Mouse (Mus musculus): Measurements from ENCODE around the gene Olfr871. TPM values are rescaled to one million over a fixed set of nuclear protein-coding genes. Genes with fewer than 3 reads are reported as not detected.
"Not testable (repeated sequence)": the region's sequence is repeated elsewhere in the genome, so short reads cannot be mapped to it uniquely, and the experiment has no call there.

The Olfr871 gene
- polyA plus RNA-seq (2015; fragmentation: Nextera tagmentation; extraction: Ambion mirVana), result not detected in 2 replicates

DNA sequence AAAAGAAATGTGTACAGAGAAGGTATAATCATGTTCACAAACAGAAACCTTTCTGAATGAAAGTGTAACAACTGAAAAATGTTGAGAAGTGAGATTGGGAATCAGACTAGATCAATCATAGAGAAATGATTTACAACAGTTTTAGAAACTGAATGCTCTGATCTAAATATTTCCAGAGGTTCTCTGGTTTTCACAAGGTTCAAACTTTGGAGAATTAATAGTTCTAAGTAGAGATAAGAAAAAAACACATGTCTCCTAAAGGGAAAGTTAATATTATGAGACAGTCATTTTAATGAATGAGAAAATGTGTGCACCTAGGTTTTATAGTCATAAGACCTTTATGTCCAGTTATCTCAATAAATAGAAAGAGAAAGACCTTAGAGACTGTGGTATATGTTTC, at the start of gene Olfr871:
Gene Olfr871, plus strand, starts transcription at position 301 of the 400 bp plus-strand sequence.
- H3K27me3 ChIP-seq, result no peaks in the 10 kb centered on the region
- no peaks in the 10 kb centered on the region for H3K4me1 ChIP-seq
- no peaks in the 10 kb centered on the region for H3K36me3 ChIP-seq
- ATAC-seq (ENCODE audit: low FRiP score, low read depth), result no peak
- H3K27ac ChIP-seq, result no peak within 1 kb of the TSS
- H3K4me3 ChIP-seq, result no peak within 1 kb of the TSS
- 0 out of 2 replicates have a peak, but pooled peaks cover 5% of the 10 kb centered on the region for H3K9me3 ChIP-seq
- H3K9ac ChIP-seq, result no peak within 1 kb of the TSS
- H3K4me2 ChIP-seq (replicated peaks), result no peak within 1 kb of the TSS

DNA sequence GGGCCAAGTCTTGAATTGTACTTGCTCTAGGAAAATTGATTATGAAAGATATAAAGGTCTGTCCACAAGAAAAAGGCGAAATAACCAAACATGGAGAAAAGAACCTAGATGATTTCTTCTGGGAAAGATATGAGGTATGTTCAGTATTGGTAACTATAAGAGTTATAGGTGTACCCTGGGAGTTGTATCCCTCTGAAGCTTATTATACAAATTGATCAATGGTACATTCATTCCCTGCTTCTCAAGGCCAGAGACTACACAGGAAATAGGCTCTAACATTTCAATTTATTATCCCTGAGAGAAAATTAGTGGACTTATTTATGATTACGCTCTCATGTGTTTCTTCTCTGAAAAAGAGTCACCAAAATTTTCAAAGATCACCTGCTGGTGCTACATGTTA, 38.0 kb upstream of the Olfr871 start, which contains the start of gene Olfr870:
Gene Olfr870, minus strand, starts transcription at position 101 of the 400 bp plus-strand sequence.
- Histone ChIP-seq H3K27me3 (no peaks in the 10 kb centered on the region), H3K27ac (no peak within 1 kb of the TSS), H3K4me1 (no peaks in the 10 kb centered on the region), H3K4me2 (replicated peaks) (no peak within 1 kb of the TSS), H3K4me3 (no peak within 1 kb of the TSS), H3K9me3 (peaks cover 11% of the 10 kb centered on the region; the same call in 1 of the 2 replicates), H3K36me3 (no peaks in the 10 kb centered on the region), H3K9ac (no peak within 1 kb of the TSS)
- ATAC-seq (ENCODE audit: low FRiP score, low read depth), result no peak
- 71% methylated on average over 2 of the region's 2 CpGs for WGBS

DNA sequence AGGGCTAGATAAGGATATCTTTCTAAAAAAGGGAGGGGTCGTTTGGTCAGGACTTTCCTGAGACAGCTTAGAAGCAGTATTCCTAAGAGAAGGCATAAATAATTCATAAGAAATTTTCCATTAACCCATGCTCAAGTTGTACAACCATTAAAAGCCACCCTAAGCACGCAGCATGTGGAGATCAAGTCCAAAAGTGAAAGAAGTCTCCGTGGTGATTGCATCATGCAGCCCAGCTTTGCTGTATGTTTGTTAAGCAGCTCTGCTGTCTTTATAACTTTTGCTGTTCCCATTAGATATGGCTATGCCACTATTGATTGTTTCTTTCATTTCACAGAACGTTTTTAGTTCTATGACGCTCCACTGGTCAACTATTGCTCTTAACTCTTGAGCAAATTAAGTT, 32.5 kb upstream of the Olfr871 start:
- H3K27me3 ChIP-seq, result no peaks in the 10 kb centered on the region
- H3K9me3 ChIP-seq, result peaks cover 25% of the 10 kb centered on the region
- 66% methylated on average over 5 of the region's 5 CpGs for WGBS
- H3K9ac ChIP-seq, result no peak overlapping the region
- no peak overlapping the region for H3K4me2 ChIP-seq (replicated peaks)
- no peak for ATAC-seq (ENCODE audit: low FRiP score, low read depth)
- H3K4me3 ChIP-seq, result no peak overlapping the region
- H3K4me1 ChIP-seq, result no peaks in the 10 kb centered on the region
- no peak overlapping the region for H3K27ac ChIP-seq
- no peaks in the 10 kb centered on the region for H3K36me3 ChIP-seq

DNA sequence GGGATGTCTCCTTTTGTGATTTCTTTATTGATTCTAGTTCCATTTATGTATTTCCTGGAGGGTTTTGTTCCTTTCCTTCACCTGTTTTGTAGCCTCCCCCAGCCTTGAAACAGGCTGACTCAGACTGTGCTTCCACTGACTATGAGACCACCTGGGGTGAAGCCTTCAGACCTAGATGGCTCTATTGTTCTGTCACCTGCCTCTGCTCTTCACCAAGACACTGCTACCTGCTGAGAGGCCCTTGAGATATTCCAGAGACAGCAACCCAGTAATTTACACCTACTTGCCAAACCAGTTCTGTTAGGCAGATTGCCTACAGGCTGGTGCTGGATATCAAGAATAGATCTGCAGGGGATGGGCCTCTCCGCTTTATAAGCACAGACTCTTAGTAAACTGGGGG, 9.9 kb upstream of the Olfr871 start:
- Histone ChIP-seq H3K9ac (no peak overlapping the region), H3K36me3 (no peaks in the 10 kb centered on the region), H3K4me1 (no peaks in the 10 kb centered on the region), H3K27me3 (no peaks in the 10 kb centered on the region), H3K27ac (no peak overlapping the region), H3K4me3 (no peak overlapping the region), H3K9me3 (peaks cover 13% of the 10 kb centered on the region; the same call in 1 of the 2 replicates), H3K4me2 (replicated peaks) (no peak overlapping the region)
- no peak for ATAC-seq (ENCODE audit: low FRiP score, low read depth)
- 62% methylated on average over 1 of the region's 1 CpGs for WGBS

DNA sequence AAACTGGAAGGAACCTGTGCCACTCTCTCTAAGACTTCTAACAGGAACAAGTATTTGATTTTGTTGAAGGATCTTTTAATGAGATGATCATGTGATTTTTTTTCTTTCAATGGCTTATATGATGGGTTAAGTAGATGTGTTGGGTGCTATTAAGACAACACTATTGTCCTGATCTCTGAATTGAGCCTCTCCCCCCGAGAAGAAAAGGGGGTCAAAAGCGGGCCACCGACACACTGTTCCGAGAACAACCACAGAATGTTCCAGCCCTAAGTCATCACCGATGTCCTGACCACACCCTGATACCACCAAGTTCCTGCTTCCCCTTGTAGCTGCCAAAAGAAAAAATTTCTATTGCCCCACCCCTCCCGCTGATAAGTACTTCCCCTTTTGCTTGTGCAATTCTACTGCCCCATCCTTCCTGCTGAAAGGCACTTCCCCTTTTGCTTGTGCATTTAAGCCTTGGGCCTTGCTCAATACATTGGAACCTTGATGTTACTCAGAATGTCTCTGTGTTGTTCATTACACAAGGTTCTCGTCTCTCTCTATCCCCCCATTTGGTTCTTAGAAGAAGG, 8.5 kb upstream of the Olfr871 start:
- not testable (repeated sequence) for H3K4me1 ChIP-seq; H3K36me3 ChIP-seq; H3K4me2 ChIP-seq (replicated peaks); H3K27ac ChIP-seq; H3K9ac ChIP-seq; H3K27me3 ChIP-seq; H3K4me3 ChIP-seq; ATAC-seq (ENCODE audit: low FRiP score, low read depth)
- 91% methylated on average over 7 of the region's 7 CpGs for WGBS
- peaks cover 15% of the 10 kb centered on the region; the same call in 1 of the 2 replicates for H3K9me3 ChIP-seq

DNA sequence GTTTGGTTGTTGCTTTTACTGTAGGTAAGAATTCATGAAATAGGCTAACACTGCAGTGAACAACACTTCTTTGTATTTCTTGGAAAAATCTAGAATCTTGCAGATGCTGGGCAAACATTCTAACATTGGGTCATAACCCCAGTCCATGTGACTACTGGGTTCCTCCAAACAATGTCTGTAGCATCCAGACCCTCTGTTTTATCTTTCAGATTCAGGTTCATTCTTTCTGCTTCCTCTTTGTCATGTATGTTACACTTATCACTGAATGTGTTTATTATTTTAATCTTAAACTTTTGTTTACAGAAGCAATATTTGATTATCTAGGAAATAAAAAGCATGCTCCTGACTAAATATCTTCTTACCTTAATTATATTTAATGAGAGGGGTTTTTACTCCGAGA, 1.2 kb upstream of the Olfr871 start:
- ATAC-seq (ENCODE audit: low FRiP score, low read depth), result no peak
- WGBS, result 44% methylated on average over 1 of the region's 1 CpGs

DNA sequence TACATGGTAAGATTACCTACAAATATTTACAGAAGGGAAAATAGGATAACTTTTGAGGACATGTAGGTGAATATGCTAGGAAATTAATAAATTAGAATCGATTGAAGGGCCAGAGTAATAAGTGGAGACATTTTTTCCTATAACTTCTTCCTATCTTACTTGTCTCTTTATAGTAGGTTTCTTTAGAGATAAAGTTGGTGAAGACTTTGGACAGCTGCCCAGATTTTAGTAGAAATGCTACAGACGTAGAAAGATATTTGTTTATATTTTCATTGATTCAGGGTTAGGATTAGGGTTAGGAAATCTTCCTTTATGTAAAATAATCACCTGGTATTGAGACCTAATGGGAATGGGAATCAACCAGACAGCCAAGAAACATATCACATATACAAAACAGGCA, 530 bp upstream of the Olfr871 start:
- Histone ChIP-seq H3K4me3 (no peak overlapping the region), H3K4me1 (no peaks in the 10 kb centered on the region), H3K9ac (no peak overlapping the region), H3K27me3 (no peaks in the 10 kb centered on the region), H3K27ac (no peak overlapping the region), H3K4me2 (replicated peaks) (no peak overlapping the region), H3K9me3 (0 out of 2 replicates have a peak, but pooled peaks cover 6% of the 10 kb centered on the region), H3K36me3 (no peaks in the 10 kb centered on the region)
- ATAC-seq (ENCODE audit: low FRiP score, low read depth), result no peak
- WGBS, result 69% methylated on average over 2 of the region's 2 CpGs

More for the DNA sequence above, 1.2 kb upstream of the Olfr871 start:
- no peak overlapping the region for H3K4me2 ChIP-seq (replicated peaks)
- H3K9me3 ChIP-seq, result 0 out of 2 replicates have a peak, but pooled peaks cover 6% of the 10 kb centered on the region
- H3K36me3 ChIP-seq, result no peaks in the 10 kb centered on the region
- no peaks in the 10 kb centered on the region for H3K4me1 ChIP-seq
- H3K4me3 ChIP-seq, result no peak overlapping the region
- no peak overlapping the region for H3K27ac ChIP-seq
- H3K27me3 ChIP-seq, result no peaks in the 10 kb centered on the region
- H3K9ac ChIP-seq, result no peak overlapping the region

DNA sequence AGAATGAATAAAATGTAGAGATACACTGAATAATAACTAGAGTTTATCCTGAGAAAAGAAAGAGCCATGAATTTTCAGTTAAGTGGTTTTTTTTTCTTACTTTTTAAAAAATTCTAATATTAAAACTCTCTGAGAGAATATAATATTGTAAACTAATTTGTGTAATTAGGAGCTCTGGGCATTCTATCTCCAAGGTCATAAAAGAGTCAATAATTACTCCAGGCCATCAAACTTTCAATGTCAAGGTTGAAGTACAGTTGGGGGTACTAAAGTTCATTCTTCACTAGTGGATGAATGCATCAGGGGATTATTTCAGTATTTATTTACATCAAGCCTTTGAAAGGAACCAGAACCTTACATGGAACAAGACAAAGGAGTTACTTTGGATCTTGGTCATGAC, 24.8 kb downstream of the Olfr871 start, which contains the start of gene Olfr872:
Gene Olfr872, plus strand, starts transcription at position 301 of the 400 bp plus-strand sequence.
- no peaks in the 10 kb centered on the region for H3K36me3 ChIP-seq
- no peaks in the 10 kb centered on the region for H3K27me3 ChIP-seq
- no peak for ATAC-seq (ENCODE audit: low FRiP score, low read depth)
- no peak within 1 kb of the TSS for H3K27ac ChIP-seq
- H3K4me2 ChIP-seq (replicated peaks), result no peak within 1 kb of the TSS
- H3K4me3 ChIP-seq, result no peak within 1 kb of the TSS
- no peaks in the 10 kb centered on the region; the same call in 1 of the 2 replicates for H3K9me3 ChIP-seq
- no peak within 1 kb of the TSS for H3K9ac ChIP-seq
- H3K4me1 ChIP-seq, result no peaks in the 10 kb centered on the region

DNA sequence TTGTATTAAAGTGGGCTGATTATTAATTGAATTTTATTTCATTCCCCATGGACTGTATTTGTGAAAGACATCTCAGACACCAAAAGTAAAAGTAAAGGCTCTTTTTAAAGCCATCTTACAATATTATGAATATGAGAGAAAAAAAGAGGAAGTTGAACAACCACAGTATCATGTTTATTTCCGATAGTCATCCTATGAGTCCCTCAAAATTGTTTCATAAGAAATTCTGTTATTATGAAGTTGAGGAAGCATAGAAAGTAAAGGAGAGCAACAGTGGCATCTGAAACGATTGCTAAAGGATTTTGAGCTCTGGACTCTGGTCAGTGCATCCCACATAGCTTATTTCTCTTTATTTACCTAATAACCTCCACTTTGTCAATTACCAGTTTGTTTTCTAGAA, 25.4 kb downstream of the Olfr871 start:
- no peak for ATAC-seq (ENCODE audit: low FRiP score, low read depth)
- no peaks in the 10 kb centered on the region; the same call in 1 of the 2 replicates for H3K9me3 ChIP-seq
- no peak overlapping the region for H3K4me2 ChIP-seq (replicated peaks)
- H3K4me1 ChIP-seq, result no peaks in the 10 kb centered on the region
- no peak overlapping the region for H3K9ac ChIP-seq
- no peak overlapping the region for H3K27ac ChIP-seq
- H3K36me3 ChIP-seq, result no peaks in the 10 kb centered on the region
- H3K27me3 ChIP-seq, result no peaks in the 10 kb centered on the region
- no peak overlapping the region for H3K4me3 ChIP-seq
- WGBS, result 73% methylated on average over 2 of the region's 2 CpGs

Other genes with a start within 250 kb of the Olfr871 start
- not detected in 2 replicates for gene Olfr866, start 184.2 kb upstream of the Olfr871 start, polyA plus RNA-seq (2015; fragmentation: Nextera tagmentation; extraction: Ambion mirVana)
- not detected in 2 replicates for gene Olfr867, start 154.6 kb upstream of the Olfr871 start, polyA plus RNA-seq (2015; fragmentation: Nextera tagmentation; extraction: Ambion mirVana)
- not detected in 2 replicates for gene Olfr868, start 113.6 kb upstream of the Olfr871 start, polyA plus RNA-seq (2015; fragmentation: Nextera tagmentation; extraction: Ambion mirVana)
- not detected in 2 replicates for gene Olfr869, start 83.2 kb upstream of the Olfr871 start, polyA plus RNA-seq (2015; fragmentation: Nextera tagmentation; extraction: Ambion mirVana)
- gene Olfr870, start 38.1 kb upstream of the Olfr871 start, polyA plus RNA-seq (2015; fragmentation: Nextera tagmentation; extraction: Ambion mirVana), result not detected in 2 replicates
- not detected in 2 replicates for gene Olfr872, start 24.9 kb downstream of the Olfr871 start, polyA plus RNA-seq (2015; fragmentation: Nextera tagmentation; extraction: Ambion mirVana)
- gene Olfr39, start 70.1 kb downstream of the Olfr871 start, polyA plus RNA-seq (2015; fragmentation: Nextera tagmentation; extraction: Ambion mirVana), result not detected in 2 replicates
- gene Olfr873, start 86.3 kb downstream of the Olfr871 start, polyA plus RNA-seq (2015; fragmentation: Nextera tagmentation; extraction: Ambion mirVana), result not detected in 2 replicates
- 0.09 TPM in 1 of 2 replicates, not detected in the other for gene Olfr18, start 123.9 kb downstream of the Olfr871 start, polyA plus RNA-seq (2015; fragmentation: Nextera tagmentation; extraction: Ambion mirVana)
- gene Zfp560, start 173.0 kb downstream of the Olfr871 start, polyA plus RNA-seq (2015; fragmentation: Nextera tagmentation; extraction: Ambion mirVana), result 34.5 and 38.7 TPM in 2 replicates
- gene Zfp26, start 248.0 kb downstream of the Olfr871 start, polyA plus RNA-seq (2015; fragmentation: Nextera tagmentation; extraction: Ambion mirVana), result 20.3 TPM in 2 replicates

Measured in limb, embryonic 13.5 days (tissue).